Mouse (Mus musculus): ENCODE data around the gene Esrra.

DNA sequence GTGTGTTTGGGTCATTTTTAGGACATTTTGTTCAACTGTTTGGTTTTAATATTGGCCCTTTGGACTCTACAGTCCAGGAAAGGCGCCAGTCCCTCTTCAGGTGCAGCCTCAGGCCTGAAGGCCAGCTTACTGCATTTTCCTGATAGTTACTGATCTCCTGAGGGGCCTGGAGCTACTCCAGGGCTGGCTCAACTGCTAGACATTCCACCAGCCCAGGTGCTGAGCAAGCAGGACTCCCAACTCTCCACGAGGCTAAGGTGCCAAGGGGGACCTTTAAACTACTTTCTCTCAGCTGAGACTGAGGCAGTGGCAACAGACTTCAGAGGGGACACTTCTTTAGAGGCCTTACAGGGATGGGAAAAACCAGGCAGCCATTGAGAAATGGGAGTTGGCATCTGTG is 16.8 kb downstream of the Esrra start:
- TF ChIP-seq POLR2A (IDR thresholded peaks at IDR 0.05; ENCODE audit: insufficient read depth, low read depth, low read length) (no peak), CTCF (IDR thresholded peaks at IDR 0.05; ENCODE audit: insufficient read depth, low read depth, low read length) (no peak)

Data from olfactory bulb, adult 2 months (tissue).